Mouse (Mus musculus) midbrain, embryonic 16.5 days (tissue): ENCODE data around the gene Kcnk16. TPM values are rescaled to one million over a fixed set of nuclear protein-coding genes. Genes with fewer than 3 reads are reported as not detected.

Experiments used
- ATAC-seq: fragments of 200-750 bp; cut with Nextera tagmentation; 2 replicates; pipeline ENCODE4 v1.8.0; 2017; ENCODE audit warnings: moderate TSS enrichment
- H3K27ac ChIP-seq: fragments of 300-500 bp; sonication (generic); 2 replicates; pipeline ENCODE4 v1.5.1; 2014; ENCODE audit warnings: mild to moderate bottlenecking, low read length, mixed read lengths
- H3K27me3 ChIP-seq: fragments of 300-500 bp; sonication (generic); 2 replicates; pipeline ENCODE4 v1.6.1; 2014; ENCODE audit warnings: low read depth, low read length, mixed read lengths; ENCODE audit not compliant: control insufficient read depth, insufficient read depth
- H3K36me3 ChIP-seq: fragments of 300-500 bp; sonication (generic); 2 replicates; pipeline ENCODE4 v1.6.1; 2014; ENCODE audit warnings: mild to moderate bottlenecking, low read length, moderate library complexity, mixed read lengths; ENCODE audit not compliant: control insufficient read depth, insufficient read depth
- H3K4me1 ChIP-seq: fragments of 300-500 bp; sonication (generic); 2 replicates; pipeline ENCODE4 v1.6.1; 2014; ENCODE audit warnings: mild to moderate bottlenecking, low read length, mixed read lengths; ENCODE audit not compliant: control insufficient read depth, insufficient read depth
- H3K4me2 ChIP-seq: fragments of 300-500 bp; sonication (generic); 2 replicates; pipeline ENCODE4 v1.6.1; 2014; ENCODE audit warnings: mild to moderate bottlenecking, low read length, mixed read lengths
- H3K4me3 ChIP-seq: fragments of 300-500 bp; sonication (generic); 2 replicates; pipeline ENCODE4 v1.5.1; 2014; ENCODE audit warnings: low read depth, mild to moderate bottlenecking, low read length, moderate library complexity, mixed read lengths
- H3K9ac ChIP-seq: fragments of 300-500 bp; sonication (generic); 2 replicates; pipeline ENCODE4 v1.6.1; 2014; ENCODE audit warnings: low read depth, low read length, mixed read lengths
- H3K9me3 ChIP-seq: fragments of 300-500 bp; sonication (generic); replicated peaks from 2 replicates; pipeline ENCODE4 v1.6.1; 2014; ENCODE audit warnings: mild to moderate bottlenecking, low read length, mixed read lengths; ENCODE audit not compliant: control insufficient read depth, poor library complexity, severe bottlenecking
- WGBS: fragments of 180-500 bp; shearing (Covaris S2); extraction: QIAGEN DNeasy Blood & Tissue Kit; methylation state at CpG from one replicate; pipeline ENCODE4 v1.1.7; 2014; 5-methylcytosine and 5-hydroxymethylcytosine counted together
- polyA plus RNA-seq: library from polyadenylated mRNA; unstranded; fragments of >200 nt; fragmentation: Nextera tagmentation; extraction: Ambion mirVana; gene quantifications from 2 replicates; pipeline ENCODE4 v1.2.1, GENCODE M21; 2015

Kcnk16 gene
- polyA plus RNA-seq, 1 experiment from 2014 or later = not detected

DNA sequence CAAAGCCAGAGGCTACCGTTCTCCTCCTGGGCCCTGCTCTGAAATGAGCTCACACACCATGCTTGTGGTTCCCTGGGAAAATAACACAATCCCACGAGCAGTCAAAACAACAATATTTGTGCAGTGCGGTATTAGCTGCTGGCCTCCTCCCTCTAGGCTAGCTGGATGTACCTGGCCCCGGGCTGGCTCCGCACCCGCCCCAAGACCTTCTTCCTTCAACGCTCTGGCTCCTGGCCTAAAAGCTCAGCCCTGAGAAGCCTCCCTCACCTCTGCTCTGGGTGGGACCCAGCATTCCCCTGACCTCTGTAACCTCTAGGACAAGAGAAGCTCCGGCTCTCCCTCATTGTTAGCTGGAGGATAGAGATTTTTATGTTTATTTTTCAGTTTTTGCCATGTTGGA is 26.5 kb downstream of the Kcnk16 start:
- WGBS = 80% methylated on average over 8 of the region's 8 CpGs

GRCm38 (mm10) chr14:20234403-20234802 is 34.6 kb downstream of the Kcnk16 start:
- Histone ChIP-seq H3K4me2 (no peak overlapping the region), H3K9ac (no peak overlapping the region), H3K27ac (no peak overlapping the region), H3K4me1 (no peaks in the 10 kb centered on the region), H3K9me3 (no peaks in the 10 kb centered on the region), H3K36me3 (no peaks in the 10 kb centered on the region), H3K27me3 (no peaks in the 10 kb centered on the region), H3K4me3 (no peak overlapping the region)
- no peak for ATAC-seq
- WGBS = 93% methylated on average over 2 of the region's 2 CpGs

More for the DNA sequence above, 26.5 kb downstream of the Kcnk16 start:
- H3K27ac ChIP-seq = no peak overlapping the region
- no peak overlapping the region for H3K4me2 ChIP-seq
- H3K9me3 ChIP-seq = no peaks in the 10 kb centered on the region
- ATAC-seq = no peak
- H3K4me1 ChIP-seq = no peaks in the 10 kb centered on the region
- no peak overlapping the region for H3K9ac ChIP-seq
- no peak overlapping the region for H3K4me3 ChIP-seq
- H3K36me3 ChIP-seq = no peaks in the 10 kb centered on the region
- no peaks in the 10 kb centered on the region for H3K27me3 ChIP-seq

DNA sequence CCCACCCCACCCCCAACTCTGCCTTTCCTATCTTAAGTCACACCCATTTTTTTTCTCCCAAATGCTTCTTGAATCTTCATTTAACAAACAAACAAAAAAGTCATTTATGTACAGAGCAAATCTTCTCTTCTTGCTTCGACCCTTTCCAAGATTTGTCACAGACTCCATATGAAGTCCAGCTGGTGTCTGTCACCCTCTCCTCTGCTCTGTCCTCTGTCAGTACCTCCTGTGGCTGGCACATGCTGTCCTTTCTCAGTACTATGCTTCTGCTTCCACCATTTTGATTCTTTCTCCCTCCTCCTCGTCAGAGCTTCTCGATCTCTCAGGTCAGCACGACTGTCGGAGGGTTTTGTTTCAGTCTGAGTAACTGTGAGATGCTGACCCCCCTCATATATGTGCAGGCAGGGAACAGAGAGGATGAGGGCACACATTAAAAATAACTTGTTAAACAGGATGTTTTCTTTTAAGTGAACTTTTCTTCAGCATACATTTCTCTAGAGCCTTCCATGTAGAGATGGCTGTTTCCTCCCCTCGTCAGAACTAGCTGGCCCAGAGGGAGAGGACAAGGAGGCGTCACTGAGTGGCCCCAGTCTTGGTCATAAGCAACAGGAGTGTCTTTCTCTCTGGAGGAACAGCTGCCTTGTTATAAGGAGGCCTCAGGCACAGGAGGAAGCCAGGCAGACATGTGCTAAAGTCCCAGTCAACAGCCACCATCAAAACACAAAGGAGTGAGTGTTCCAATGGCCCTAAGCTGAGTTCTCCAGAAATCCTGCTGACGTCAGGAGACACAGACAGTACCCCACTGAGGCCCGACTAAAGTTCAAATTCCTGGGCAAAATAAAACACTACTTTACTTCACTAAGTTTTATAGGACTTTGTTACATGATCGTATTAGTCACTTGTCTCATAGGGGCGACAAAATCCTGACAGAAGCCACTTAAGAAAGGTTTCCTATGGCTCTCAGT is 35.7 kb downstream of the Kcnk16 start:
- H3K27me3 ChIP-seq = no peaks in the 10 kb centered on the region
- no peak overlapping the region for H3K9ac ChIP-seq
- no peak overlapping the region for H3K4me3 ChIP-seq
- 82% methylated on average over 11 of the region's 11 CpGs for WGBS
- H3K36me3 ChIP-seq = no peaks in the 10 kb centered on the region
- no peak overlapping the region for H3K4me2 ChIP-seq
- H3K9me3 ChIP-seq = no peaks in the 10 kb centered on the region
- H3K27ac ChIP-seq = no peak overlapping the region
- ATAC-seq = no peak
- H3K4me1 ChIP-seq = no peaks in the 10 kb centered on the region

DNA sequence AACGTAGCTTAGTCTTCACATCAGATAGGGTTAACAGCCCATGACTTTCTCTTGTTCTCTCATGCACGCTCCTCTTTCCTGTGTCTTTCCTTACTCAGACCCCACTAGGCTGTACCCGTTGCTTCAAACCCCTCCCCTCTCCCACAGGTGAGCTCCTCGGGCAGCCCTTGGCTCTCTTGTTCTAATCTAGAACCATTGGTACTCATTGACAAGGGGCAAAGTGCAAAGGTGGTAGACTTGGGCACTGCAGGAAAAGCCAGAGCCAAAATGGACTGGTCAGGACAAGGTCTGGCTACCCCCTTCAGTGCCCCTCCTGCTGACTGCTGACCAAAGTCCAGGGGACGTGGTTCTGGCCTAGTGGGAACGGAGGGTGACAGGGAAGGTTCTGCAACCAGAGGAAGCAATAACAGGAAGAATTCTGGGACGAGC is 38.9 kb downstream of the Kcnk16 start:
- Histone ChIP-seq H3K9me3 (no peaks in the 10 kb centered on the region), H3K4me3 (no peak overlapping the region), H3K27me3 (no peaks in the 10 kb centered on the region), H3K36me3 (no peaks in the 10 kb centered on the region), H3K9ac (no peak overlapping the region), H3K4me1 (peaks cover 16% of the 10 kb centered on the region; the same call in 1 of the 2 replicates), H3K4me2 (no peak overlapping the region), H3K27ac (no peak overlapping the region)
- no peak for ATAC-seq
- WGBS = 87% methylated on average over 7 of the region's 7 CpGs

DNA sequence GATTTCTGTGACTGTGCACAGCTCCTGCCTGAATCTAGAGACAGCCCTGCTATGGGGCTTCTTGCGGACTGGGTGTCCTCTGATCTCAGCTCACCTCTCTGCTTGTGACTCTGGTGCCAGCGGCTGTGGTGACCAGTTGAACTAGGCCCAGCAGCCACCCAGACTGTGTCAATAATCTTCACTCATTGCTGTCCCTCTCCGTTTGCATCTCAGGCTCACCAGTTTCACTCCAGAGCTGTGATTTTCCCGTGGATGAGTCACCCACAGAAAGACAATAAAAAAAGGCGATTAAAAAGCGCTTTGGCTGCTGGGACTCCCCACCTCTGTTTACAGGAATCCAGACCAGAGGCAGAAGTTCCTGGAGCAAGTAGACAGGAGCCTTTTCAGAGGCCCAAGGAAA is 39.6 kb downstream of the Kcnk16 start:
- Histone ChIP-seq H3K27ac (no peak overlapping the region), H3K27me3 (no peaks in the 10 kb centered on the region), H3K4me1 (peaks cover 18% of the 10 kb centered on the region; the same call in 1 of the 2 replicates), H3K9ac (no peak overlapping the region), H3K4me3 (no peak overlapping the region), H3K9me3 (no peaks in the 10 kb centered on the region), H3K36me3 (no peaks in the 10 kb centered on the region), H3K4me2 (no peak overlapping the region)
- ATAC-seq = no peak
- WGBS = 73% methylated on average over 6 of the region's 6 CpGs

DNA sequence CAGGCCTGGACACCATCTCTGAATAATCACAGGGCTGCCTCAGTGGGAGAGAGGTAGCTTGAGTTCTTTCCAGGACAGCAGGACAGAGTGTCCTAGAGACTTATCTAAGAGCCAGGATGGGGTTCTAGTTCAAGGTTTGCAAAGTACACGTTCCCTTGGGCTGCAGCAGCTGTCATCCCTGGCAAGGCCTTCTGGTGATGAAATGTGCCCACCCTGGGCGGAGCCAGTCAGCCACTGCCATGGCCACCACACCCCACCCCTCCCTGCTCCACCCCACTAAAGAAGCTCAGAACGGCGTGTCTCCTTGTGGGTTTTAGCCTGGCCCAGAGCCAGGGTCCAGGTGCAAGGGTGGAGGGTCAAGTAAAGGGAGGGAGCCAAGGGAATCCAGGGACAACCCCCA is 40.7 kb downstream of the Kcnk16 start:
- H3K36me3 ChIP-seq = no peaks in the 10 kb centered on the region
- no peak for ATAC-seq
- peaks cover 21% of the 10 kb centered on the region; the same call in 1 of the 2 replicates for H3K4me1 ChIP-seq
- 75% methylated on average over 4 of the region's 4 CpGs for WGBS
- no peaks in the 10 kb centered on the region for H3K9me3 ChIP-seq
- H3K27ac ChIP-seq = no peak overlapping the region
- no peaks in the 10 kb centered on the region; the same call in 1 of the 2 replicates for H3K27me3 ChIP-seq
- no peak overlapping the region for H3K4me2 ChIP-seq
- H3K9ac ChIP-seq = no peak overlapping the region
- H3K4me3 ChIP-seq = no peak overlapping the region

GRCm38 (mm10) chr14:20226982-20227381 is 42.0 kb downstream of the Kcnk16 start:
- no peaks in the 10 kb centered on the region; the same call in 1 of the 2 replicates for H3K27me3 ChIP-seq

DNA sequence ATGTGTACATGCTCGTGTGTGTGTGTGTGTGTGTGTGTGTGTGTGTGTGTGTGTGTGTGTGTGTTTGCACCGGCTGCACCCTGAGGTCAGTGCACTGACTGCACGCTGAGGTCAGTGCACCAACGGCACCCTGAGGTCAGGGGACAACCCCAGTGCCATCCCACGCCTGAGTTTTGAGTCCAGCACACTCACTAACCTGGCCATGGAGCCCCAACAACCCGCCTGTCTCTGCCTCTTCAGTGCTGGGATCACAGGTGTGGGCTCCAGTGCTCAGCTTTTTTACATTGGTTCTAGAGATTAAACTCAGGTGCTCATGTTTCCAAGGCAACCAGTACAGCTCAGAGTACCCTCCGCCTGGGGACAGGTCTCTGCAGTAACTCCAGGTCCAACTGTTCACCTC is 42.5 kb downstream of the Kcnk16 start:
- no peaks in the 10 kb centered on the region for H3K9me3 ChIP-seq
- no peaks in the 10 kb centered on the region for H3K36me3 ChIP-seq
- H3K9ac ChIP-seq = no peak overlapping the region
- H3K27me3 ChIP-seq = no peaks in the 10 kb centered on the region; the same call in 1 of the 2 replicates
- H3K4me3 ChIP-seq = no peak overlapping the region
- H3K27ac ChIP-seq = no peak overlapping the region
- ATAC-seq = peak; percentile 47; the same call in 1 of the 2 replicates
- H3K4me1 ChIP-seq = peaks cover 21% of the 10 kb centered on the region; the same call in 1 of the 2 replicates
- H3K4me2 ChIP-seq = no peak overlapping the region
- 56% methylated on average over 7 of the region's 7 CpGs for WGBS

More at GRCm38 (mm10) chr14:20226982-20227381, 42.0 kb downstream of the Kcnk16 start:
- H3K9me3 ChIP-seq = no peaks in the 10 kb centered on the region
- no peak overlapping the region for H3K27ac ChIP-seq
- no peak for ATAC-seq
- H3K9ac ChIP-seq = no peak overlapping the region
- H3K4me2 ChIP-seq = no peak overlapping the region
- no peak overlapping the region for H3K4me3 ChIP-seq
- WGBS = 48% methylated on average over 2 of the region's 2 CpGs
- no peaks in the 10 kb centered on the region for H3K36me3 ChIP-seq
- peaks cover 21% of the 10 kb centered on the region; the same call in 1 of the 2 replicates for H3K4me1 ChIP-seq

DNA sequence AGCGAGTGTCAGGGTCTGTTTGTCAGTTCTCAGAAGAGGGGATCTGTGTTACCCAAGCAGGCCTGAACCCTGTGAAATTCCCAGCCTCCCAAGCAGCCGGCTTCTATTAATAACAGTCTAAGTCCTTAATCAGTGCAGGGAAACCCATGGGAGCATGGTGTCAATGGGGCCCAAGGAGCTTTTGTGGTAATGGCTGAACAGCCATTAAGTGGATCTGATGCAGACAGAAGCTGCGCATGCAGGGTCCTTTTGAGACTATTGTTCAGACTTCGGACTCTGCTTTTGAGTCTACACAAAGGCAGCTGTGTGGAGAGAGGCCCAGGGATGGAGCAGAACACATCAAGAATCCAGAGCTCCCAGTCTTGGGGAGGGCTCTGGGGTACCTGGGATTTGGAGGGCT is 43.5 kb downstream of the Kcnk16 start:
- Histone ChIP-seq H3K9me3 (no peaks in the 10 kb centered on the region), H3K27me3 (no peaks in the 10 kb centered on the region; the same call in 1 of the 2 replicates), H3K4me1 (peaks cover 21% of the 10 kb centered on the region; the same call in 1 of the 2 replicates), H3K9ac (no peak overlapping the region), H3K4me2 (no peak overlapping the region), H3K27ac (no peak overlapping the region), H3K4me3 (no peak overlapping the region), H3K36me3 (no peaks in the 10 kb centered on the region)
- 9% methylated on average over 4 of the region's 4 CpGs for WGBS
- ATAC-seq = peak; percentile 37; the same call in 1 of the 2 replicates
